In genomic region chr12:102285318-102285717, GRCm38 (mm10) we compare ENCODE assay signal across 13 mouse cellular contexts. TPM values are rescaled to one million over a fixed set of nuclear protein-coding genes. Genes with fewer than 3 reads are reported as not detected.
DNase-seq lines count a peak whose midpoint lies in the region; ATAC-seq and TF ChIP-seq lines count a peak whose summit lies in the region.
"Had no signal": no experiment of that assay in that cellular context is flagged by ENCODE, and none has a peak within 500 bp of the region (broad histone marks: within the 10 kb centered on the region; RNA-seq: fewer than 3 reads in every experiment).

No protein-coding gene starts in this region.

- 67% methylated on average over 6 of the region's 6 CpGs for WGBS in heart, embryonic 13.5 days
- 53% methylated on average over 6 of the region's 6 CpGs for WGBS in lung, adult 2 months
- 78% methylated on average over 6 of the region's 6 CpGs for WGBS in intestine, postnatal 0 days

- no peaks in the 10 kb centered on the region for H3K27me3 ChIP-seq in heart, embryonic 13.5 days (replicated peaks)
- H3K27me3 ChIP-seq in Patski: no peaks in the 10 kb centered on the region
- H3K27me3 ChIP-seq in intestine, postnatal 0 days (replicated peaks; ENCODE audit: control insufficient read depth, insufficient read depth, low read length): no peaks in the 10 kb centered on the region

- H3K9ac ChIP-seq in heart, embryonic 13.5 days: peak overlapping the region; percentile 89; the same call in 1 of the 2 replicates
- no peak overlapping the region for H3K9ac ChIP-seq in intestine, postnatal 0 days (ENCODE audit: low read depth, low read length)

- DNase-seq in heart, adult 9 months (ENCODE audit: low spot score in 2 of 2): no peak
- no peak for DNase-seq in lung, adult 2 months
- no peak for DNase-seq in lung, postnatal 36 days
- no peak for DNase-seq in Patski (ENCODE audit: low read depth, low spot score)
- DNase-seq in spleen, postnatal 14 days (ENCODE audit: low spot score in 2 of 2): no peak
- no peak for DNase-seq in layer of hippocampus, adult 11-12 months (ENCODE audit: low spot score)
- DNase-seq: cerebellum, adult 8-10 months; kidney, adult 9 months; layer of hippocampus, adult 9-11 months; right cerebral cortex, postnatal 14 days had no signal

- ATAC-seq in heart, embryonic 13.5 days (ENCODE audit: extremely low read depth, insufficient number of reproducible peaks, low FRiP score, low TSS enrichment): no peak
- peak; percentile 37 for ATAC-seq in Patski
- no peak for ATAC-seq in intestine, postnatal 0 days
- ATAC-seq: CD4-positive, CD25-positive, alpha-beta regulatory T cell, adult 4 months had no signal

- H3K4me2 ChIP-seq in heart, embryonic 13.5 days: peak overlapping the region; percentile 90
- H3K4me2 ChIP-seq in intestine, postnatal 0 days (replicated peaks; ENCODE audit: low read depth): peak overlapping the region; percentile 98

- POLR2A ChIA-PET in Patski (lab: Charles Lee): interaction anchor here (0.7 kb wide), 1 partner anchor 48 kb away, joined by 3 read pairs; no protein-coding TSS in a partner anchor

- H3K27ac ChIP-seq in heart, embryonic 13.5 days (replicated peaks): peak overlapping the region; percentile 86; the same call in 1 of the 2 replicates
- H3K27ac ChIP-seq in intestine, postnatal 0 days (ENCODE audit: low read depth, low read length): no peak overlapping the region

- 0 out of 2 replicates have a peak, but pooled peaks have one; percentile 10 for TF ChIP-seq POLR2A in lung, adult 2 months (IDR thresholded peaks at IDR 0.05; ENCODE audit: borderline replicate concordance, extremely low read depth, low read depth, low read length)

- peaks cover 69% of the 10 kb centered on the region for H3K4me1 ChIP-seq in heart, embryonic 13.5 days
- peaks cover 59% of the 10 kb centered on the region for H3K4me1 ChIP-seq in lung, adult 2 months (ENCODE audit: control insufficient read depth, insufficient read depth, low read length)
- peaks cover 6% of the 10 kb centered on the region for H3K4me1 ChIP-seq in intestine, postnatal 0 days (replicated peaks; ENCODE audit: control insufficient read depth, insufficient read depth, low read length)

- no peaks in the 10 kb centered on the region for H3K9me3 ChIP-seq in heart, embryonic 13.5 days
- H3K9me3 ChIP-seq in intestine, postnatal 0 days (ENCODE audit: control insufficient read depth): no peaks in the 10 kb centered on the region

- H3K36me3 ChIP-seq in heart, embryonic 13.5 days: peaks cover 4% of the 10 kb centered on the region; the same call in 1 of the 2 replicates
- no peaks in the 10 kb centered on the region for H3K36me3 ChIP-seq in intestine, postnatal 0 days (ENCODE audit: control insufficient read depth, insufficient read depth)

- H3K4me3 ChIP-seq in heart, embryonic 13.5 days: peak overlapping the region; percentile 74; the same call in 1 of the 2 replicates
- H3K4me3 ChIP-seq in lung, adult 2 months (replicated peaks; ENCODE audit: extremely low read depth, low read depth, low read length): no peak overlapping the region
- no peak overlapping the region for H3K4me3 ChIP-seq in intestine, postnatal 0 days (ENCODE audit: low read depth, low read length)

- no peak for TF ChIP-seq CTCF in lung, adult 2 months (IDR thresholded peaks at IDR 0.05; ENCODE audit: insufficient read depth, low read length)
- no peak for TF ChIP-seq CTCF in Patski (IDR thresholded peaks at IDR 0.05)
- TF ChIP-seq CTCF in intestine, postnatal 0 days (IDR thresholded peaks at IDR 0.05; ENCODE audit: low read depth): no peak

- CTCF ChIA-PET in Patski (lab: Charles Lee): no interaction called here

- in situ Hi-C loops in Patski (cut with MboI; ENCODE audit: low pct_unique_long_range_greater_than_20kb): loop anchor here (10.0 kb wide), 1 partner anchor 179 kb away; the partner anchor contains the start of gene Golga5

RNA-seq across cellular contexts. Expression of gene Rin3, which starts 2.5 kb away (rescaled TPM):
- polyA plus RNA-seq in heart, embryonic 13.5 days (2015; fragmentation: Nextera tagmentation; extraction: Ambion mirVana): 8.0 and 10.2 TPM in 2 replicates
- 40.9 and 41.5 TPM in 2 replicates for polyA plus RNA-seq in lung, adult 2 months (2012; rRNA removed)
- polyA plus RNA-seq in Patski (2021): 31.6 TPM
- polyA plus RNA-seq in intestine, postnatal 0 days (2015; fragmentation: Nextera tagmentation; extraction: Ambion mirVana): 8.8 and 10.5 TPM in 2 replicates
